Mouse (Mus musculus) testis, adult 2 months (tissue): ENCODE measurements around the gene Acox3.

Experiments used
- CTCF ChIP-seq: fragments of 200-500 bp; IDR thresholded peaks from 2 replicates; pipeline ENCODE4 v1.5.1; 2012; ENCODE audit warnings: low read depth, mild to moderate bottlenecking, inconsistent platforms, low read length, moderate library complexity; ENCODE audit not compliant: control insufficient read depth, insufficient read depth, insufficient replicate concordance
- POLR2A ChIP-seq: fragments of 200-500 bp; IDR thresholded peaks from 2 replicates; pipeline ENCODE4 v1.6.1; 2012; ENCODE audit warnings: low read depth, mild to moderate bottlenecking, inconsistent platforms, low read length, moderate library complexity; ENCODE audit not compliant: control insufficient read depth

GRCm38 (mm10) chr5:35552838-35553539, 29.9 kb upstream of the Acox3 start:
- TF ChIP-seq CTCF (no peak), POLR2A (no peak)
